ENCODE assay signal across 17 mouse cellular contexts in genomic region chr6:114158811-114159210, GRCm38 (mm10). TPM values are rescaled to one million over a fixed set of nuclear protein-coding genes. Genes with fewer than 3 reads are reported as not detected.
DNase-seq lines count a peak whose midpoint lies in the region; ATAC-seq lines count a peak whose summit lies in the region.
"Had no signal": no experiment of that assay in that cellular context is flagged by ENCODE, and none has a peak within 500 bp of the region (broad histone marks: within the 10 kb centered on the region; RNA-seq: fewer than 3 reads in every experiment).

No protein-coding gene starts in this region.

- H3K9ac ChIP-seq in hindbrain, embryonic 15.5 days = no peak overlapping the region
- no peak overlapping the region for H3K9ac ChIP-seq in hindbrain, embryonic 13.5 days
- H3K9ac ChIP-seq: embryonic facial prominence, embryonic 15.5 days; intestine, embryonic 15.5 days; limb, embryonic 12.5 days had no signal

- ATAC-seq in hindbrain, embryonic 15.5 days (ENCODE audit: low FRiP score, low read depth) = peak; percentile 64; the same call in 1 of the 2 replicates
- no peak for ATAC-seq in hindbrain, embryonic 13.5 days (ENCODE audit: low FRiP score)
- ATAC-seq: intestine, embryonic 15.5 days had no signal

- H3K36me3 ChIP-seq in hindbrain, embryonic 15.5 days = no peaks in the 10 kb centered on the region
- H3K36me3 ChIP-seq in hindbrain, embryonic 13.5 days = no peaks in the 10 kb centered on the region
- H3K36me3 ChIP-seq: embryonic facial prominence, embryonic 15.5 days; intestine, embryonic 15.5 days; limb, embryonic 12.5 days had no signal

- H3K9me3 ChIP-seq in hindbrain, embryonic 15.5 days = no peaks in the 10 kb centered on the region
- H3K9me3 ChIP-seq in hindbrain, embryonic 13.5 days = no peaks in the 10 kb centered on the region
- H3K9me3 ChIP-seq: embryonic facial prominence, embryonic 15.5 days; intestine, embryonic 15.5 days; limb, embryonic 12.5 days had no signal

- 78% methylated on average over 7 of the region's 7 CpGs for WGBS in hindbrain, embryonic 15.5 days
- WGBS in hindbrain, embryonic 13.5 days = 81% methylated on average over 7 of the region's 7 CpGs

- DNase-seq in Muller cell, postnatal 12 days (ENCODE audit: inconsistent ontology term) = peak; percentile 8
- peak; percentile 51 for DNase-seq in cerebellum, adult 9-10 months
- peak; percentile 57 to 61 for DNase-seq in layer of hippocampus, adult 8-10 months (ENCODE audit: low spot score in 2 of 2)
- DNase-seq in adrenal gland, adult 2 months = no peak
- DNase-seq in liver = no peak
- DNase-seq in yolk sac, embryonic 10.5 days (ENCODE audit: low spot score) = no peak
- DNase-seq: adrenal gland, postnatal 10 days; heart, adult 11 months; heart, postnatal 14 days; kidney, postnatal 14 days; lung, adult 2 months had no signal

- H3K4me2 ChIP-seq in hindbrain, embryonic 15.5 days = no peak overlapping the region
- H3K4me2 ChIP-seq in hindbrain, embryonic 13.5 days = no peak overlapping the region
- H3K4me2 ChIP-seq: embryonic facial prominence, embryonic 15.5 days; intestine, embryonic 15.5 days; limb, embryonic 12.5 days had no signal

- no peaks in the 10 kb centered on the region for H3K4me1 ChIP-seq in hindbrain, embryonic 15.5 days (replicated peaks)
- 0 out of 2 replicates have a peak, but pooled peaks cover 3% of the 10 kb centered on the region for H3K4me1 ChIP-seq in hindbrain, embryonic 13.5 days (replicated peaks)
- H3K4me1 ChIP-seq: embryonic facial prominence, embryonic 15.5 days; intestine, embryonic 15.5 days; limb, embryonic 12.5 days had no signal

- H3K27me3 ChIP-seq in hindbrain, embryonic 15.5 days = no peaks in the 10 kb centered on the region
- H3K27me3 ChIP-seq in hindbrain, embryonic 13.5 days = peaks cover 11% of the 10 kb centered on the region; the same call in 1 of the 2 replicates
- H3K27me3 ChIP-seq: embryonic facial prominence, embryonic 15.5 days; intestine, embryonic 15.5 days had no signal

- no peak overlapping the region for H3K4me3 ChIP-seq in hindbrain, embryonic 15.5 days
- H3K4me3 ChIP-seq in hindbrain, embryonic 13.5 days = no peak overlapping the region
- H3K4me3 ChIP-seq: embryonic facial prominence, embryonic 15.5 days; intestine, embryonic 15.5 days; limb, embryonic 12.5 days had no signal

- peak overlapping the region; percentile 58 for H3K27ac ChIP-seq in hindbrain, embryonic 15.5 days (replicated peaks)
- H3K27ac ChIP-seq in hindbrain, embryonic 13.5 days = no peak overlapping the region; the same call in 1 of the 2 replicates
- H3K27ac ChIP-seq: embryonic facial prominence, embryonic 15.5 days; intestine, embryonic 15.5 days; limb, embryonic 12.5 days had no signal

RNA-seq across cellular contexts. Expression of gene Slc6a11, which starts 27.8 kb away (rescaled TPM):
- 80.6 and 83.2 TPM in 2 replicates for polyA plus RNA-seq in hindbrain, embryonic 15.5 days (2015; fragmentation: Nextera tagmentation; extraction: Ambion mirVana)
- 19.9 and 22.0 TPM in 2 replicates for polyA plus RNA-seq in hindbrain, embryonic 13.5 days (2015; fragmentation: Nextera tagmentation; extraction: Ambion mirVana)
- 10 to 100 TPM; 75.8 to 95.3 (median 85.6) TPM for total RNA-seq in layer of hippocampus, adult 8-10 months (2022)
- total RNA-seq in adrenal gland, adult 2 months (2021) = under 1 TPM in 1 of 2 experiments, not detected in 1; 0.06 TPM
- 0.02 and 0.13 TPM in 2 replicates for polyA plus RNA-seq in adrenal gland, adult 2 months (2012; rRNA removed)
- total RNA-seq: heart, postnatal 14 days; megakaryocyte, adult 5-6 weeks had no signal
- polyA plus RNA-seq: lung, adult 2 months had no signal

Comparison
In these comparisons a context has a peak if more than half of its experiments do, and no peak if none do; other contexts are left out.
1. DNase-seq: peak in Muller cell, postnatal 12 days (single experiment), cerebellum, adult 9-10 months (single experiment) and layer of hippocampus, adult 8-10 months (2 of 2); none in adrenal gland, adult 2 months (single experiment), liver (single experiment) and yolk sac, embryonic 10.5 days (single experiment).
2. RNA of gene Slc6a11, which starts 27.8 kb away (polyA plus RNA-seq): 80.6 to 83.2 TPM in hindbrain, embryonic 15.5 days and 19.9 to 22.0 TPM in hindbrain, embryonic 13.5 days; 0.02 to 0.13 TPM in adrenal gland, adult 2 months; every median in the first group is over 10 times any median in the second.